Mouse (Mus musculus) liver, embryonic 14.5 days (tissue): ENCODE data around the gene Pnrc1. TPM values are rescaled to one million over a fixed set of nuclear protein-coding genes. Genes with fewer than 3 reads are reported as not detected.

Source experiments
- ATAC-seq: fragments of 200-750 bp; cut with Nextera tagmentation; 2 replicates; pipeline ENCODE4 v1.8.0; 2017; ENCODE audit warnings: moderate number of reproducible peaks, mild to moderate bottlenecking, moderate library complexity; ENCODE audit not compliant: insufficient read depth
- DNase-seq, 3 experiments: peaks; one replicate each; pipeline ENCODE4 v3.0.0-alpha.2; 2012 to 2013; ENCODE audit warnings: low read depth in 3 of 3, low spot score in 3 of 3
- H3K27ac ChIP-seq: fragments of 300-500 bp; sonication (generic); 2 replicates; pipeline ENCODE4 v1.5.1; 2014; ENCODE audit warnings: moderate library complexity, mild to moderate bottlenecking, control low read depth, inconsistent platforms
- H3K27me3 ChIP-seq: fragments of 300-500 bp; sonication (generic); 2 replicates; pipeline ENCODE4 v1.6.1; 2014; ENCODE audit warnings: mild to moderate bottlenecking, low read length, moderate library complexity; ENCODE audit not compliant: control insufficient read depth, insufficient read depth
- H3K36me3 ChIP-seq: fragments of 300-500 bp; sonication (generic); replicated peaks from 2 replicates; pipeline ENCODE4 v1.6.1; 2014; ENCODE audit warnings: low read depth; ENCODE audit not compliant: control insufficient read depth, insufficient read depth
- H3K4me1 ChIP-seq, 2 experiments: fragments of 200-500 bp in 1 of 2; fragments of 300-500 bp in 1 of 2; sonication (generic) in 1 of 2; replicated peaks; 2 replicates each; pipeline ENCODE4 v1.6.1; 2012 to 2014; ENCODE audit warnings: antibody characterized with exemption in 1 of 2, inconsistent platforms in 1 of 2, low read length in 1 of 2; ENCODE audit not compliant: control insufficient read depth in 2 of 2, insufficient read depth in 2 of 2
- H3K4me2 ChIP-seq: fragments of 300-500 bp; sonication (generic); 2 replicates; pipeline ENCODE4 v1.6.1; 2014; ENCODE audit warnings: low read depth, mild to moderate bottlenecking, control low read depth, moderate library complexity
- H3K4me3 ChIP-seq, 2 experiments: fragments of 200-500 bp in 1 of 2; fragments of 300-500 bp in 1 of 2; sonication (generic) in 1 of 2; 2 replicates each; pipeline ENCODE4 v1.5.1; 2012 to 2014; ENCODE audit warnings: low read depth in 2 of 2, low read length in 2 of 2, mild to moderate bottlenecking in 2 of 2, control low read depth in 1 of 2, inconsistent platforms in 1 of 2, moderate library complexity in 1 of 2; ENCODE audit not compliant: insufficient read depth in 1 of 2
- H3K9ac ChIP-seq: fragments of 300-500 bp; sonication (generic); replicated peaks from 2 replicates; pipeline ENCODE4 v1.6.1; 2014; ENCODE audit warnings: mild to moderate bottlenecking, control low read depth, moderate library complexity
- H3K9me3 ChIP-seq: fragments of 300-500 bp; sonication (generic); 2 replicates; pipeline ENCODE4 v1.6.1; 2016; ENCODE audit warnings: low read length, mixed read lengths; ENCODE audit not compliant: control insufficient read depth
- CTCF ChIP-seq: IDR thresholded peaks from 2 replicates; pipeline ENCODE4 v1.5.1; 2016; ENCODE audit warnings: antibody characterized with exemption, low read depth, control low read depth
- EP300 ChIP-seq: IDR thresholded peaks from 2 replicates; pipeline ENCODE4 v1.6.1; 2016; ENCODE audit warnings: antibody characterized with exemption, low read depth
- WGBS: fragments of 180-500 bp; shearing (Covaris S2); extraction: QIAGEN DNeasy Blood & Tissue Kit; methylation state at CpG from one replicate; pipeline ENCODE4 v1.1.7; 2014; ENCODE audit not compliant: insufficient replicate concordance; 5-methylcytosine and 5-hydroxymethylcytosine counted together
- polyA plus RNA-seq, 2 experiments: library from polyadenylated mRNA; depleted of rRNA in 1 of 2; stranded (reverse) in 1 of 2; unstranded in 1 of 2; fragments of >200 nt; fragmentation: Nextera tagmentation in 1 of 2; extraction: Ambion mirVana in 1 of 2; gene quantifications; 2 replicates each; pipeline versions ENCODE4 v1.2.1 to v1.2.3; 2012 to 2014

Pnrc1 gene
- polyA plus RNA-seq, 2 experiments, result 17.8 to 30.9 TPM

- 76% methylated on average over 18 of the region's 18 CpGs for WGBS
- H3K9ac ChIP-seq, result no peak overlapping the region
- no peaks in the 10 kb centered on the region for H3K27me3 ChIP-seq
- TF ChIP-seq CTCF (no peak), EP300 (no peak)
- H3K4me1 ChIP-seq, result no peaks in the 10 kb centered on the region
- H3K27ac ChIP-seq, result no peak overlapping the region
- no peak for DNase-seq
- H3K9me3 ChIP-seq, result no peaks in the 10 kb centered on the region
- H3K4me3 ChIP-seq, result no peak overlapping the region
- no peak for ATAC-seq
- no peak overlapping the region for H3K4me2 ChIP-seq
- H3K36me3 ChIP-seq, result no peaks in the 10 kb centered on the region
These were observed 59.1 kb downstream of the Pnrc1 start for GRCm38 (mm10) chr4:33230881-33231280.

- no peak for TF ChIP-seq CTCF
- no peak for TF ChIP-seq EP300
- Histone ChIP-seq H3K36me3 (no peaks in the 10 kb centered on the region), H3K4me1 (no peaks in the 10 kb centered on the region), H3K27ac (no peak overlapping the region), H3K9me3 (no peaks in the 10 kb centered on the region), H3K9ac (no peak overlapping the region), H3K4me3 (no peak overlapping the region), H3K27me3 (no peaks in the 10 kb centered on the region), H3K4me2 (no peak overlapping the region)
- DNase-seq, result no peak
- WGBS, result 54% methylated on average over 4 of the region's 4 CpGs
- no peak for ATAC-seq
These were observed 60.3 kb downstream of the Pnrc1 start for GRCm38 (mm10) chr4:33229639-33230038.

GRCm38 (mm10) chr4:33227164-33227563, 62.8 kb downstream of the Pnrc1 start:
- no peak overlapping the region for H3K9ac ChIP-seq
- H3K4me2 ChIP-seq, result no peak overlapping the region
- WGBS, result 55% methylated on average over 7 of the region's 7 CpGs
- no peaks in the 10 kb centered on the region for H3K27me3 ChIP-seq
- 0 out of 4 replicates have a peak, but pooled peaks cover 0 to 2% of the 10 kb centered on the region in 2 experiments for H3K4me1 ChIP-seq
- no peak overlapping the region for H3K27ac ChIP-seq
- TF ChIP-seq CTCF (no peak), EP300 (no peak)
- no peaks in the 10 kb centered on the region for H3K36me3 ChIP-seq
- H3K9me3 ChIP-seq, result no peaks in the 10 kb centered on the region
- H3K4me3 ChIP-seq, result no peak overlapping the region
- DNase-seq (no peak), ATAC-seq (no peak)

GRCm38 (mm10) chr4:33224003-33224675, 65.8 kb downstream of the Pnrc1 start:
- H3K9ac ChIP-seq, result no peak overlapping the region
- H3K9me3 ChIP-seq, result no peaks in the 10 kb centered on the region
- no peak overlapping the region for H3K4me2 ChIP-seq
- WGBS, result 52% methylated on average over 7 of the region's 7 CpGs
- no peak for TF ChIP-seq EP300
- TF ChIP-seq CTCF, result no peak
- 0 out of 4 replicates have a peak, but pooled peaks cover 0 to 2% of the 10 kb centered on the region in 2 experiments for H3K4me1 ChIP-seq
- no peak for DNase-seq
- no peak for ATAC-seq
- H3K4me3 ChIP-seq, result no peak overlapping the region
- no peaks in the 10 kb centered on the region for H3K27me3 ChIP-seq
- no peak overlapping the region for H3K27ac ChIP-seq
- no peaks in the 10 kb centered on the region for H3K36me3 ChIP-seq

- Histone ChIP-seq H3K9ac (no peak overlapping the region), H3K27ac (no peak overlapping the region), H3K9me3 (no peaks in the 10 kb centered on the region), H3K4me1 (0 out of 4 replicates have a peak, but pooled peaks cover 0 to 2% of the 10 kb centered on the region in 2 experiments), H3K27me3 (no peaks in the 10 kb centered on the region), H3K4me3 (no peak overlapping the region), H3K4me2 (no peak overlapping the region), H3K36me3 (no peaks in the 10 kb centered on the region)
- ATAC-seq (no peak), DNase-seq (no peak)
- no peak for TF ChIP-seq EP300
- TF ChIP-seq CTCF, result no peak
- 52% methylated on average over 1 of the region's 1 CpGs for WGBS
These were observed 68.1 kb downstream of the Pnrc1 start for GRCm38 (mm10) chr4:33221847-33222246.
